Mouse (Mus musculus): ENCODE results near the gene Ykt6. TPM values are rescaled to one million over a fixed set of nuclear protein-coding genes. Genes with fewer than 3 reads are reported as not detected.

Gene Ykt6
- polyA plus RNA-seq, 1 experiment from 2014 or later, result 76.0 TPM

- H3K9me3 ChIP-seq, result no peaks in the 10 kb centered on the region
- WGBS, result 0% methylated on average over 2 of the region's 3 CpGs
- H3K27me3 ChIP-seq, result 0 out of 2 replicates have a peak, but pooled peaks cover 4% of the 10 kb centered on the region
- H3K4me1 ChIP-seq (replicated peaks), result peaks cover 14% of the 10 kb centered on the region
- ATAC-seq (ENCODE audit: low FRiP score), result no peak
- peaks cover 7% of the 10 kb centered on the region for H3K36me3 ChIP-seq
- no peak overlapping the region for H3K4me3 ChIP-seq
- H3K4me2 ChIP-seq, result no peak overlapping the region
- H3K9ac ChIP-seq, result no peak overlapping the region
- H3K27ac ChIP-seq, result no peak overlapping the region
Observed at GRCm38 (mm10) chr11:6016368-6016767, 60.9 kb downstream of the Ykt6 start.

- no peaks in the 10 kb centered on the region for H3K9me3 ChIP-seq
- no peak for ATAC-seq (ENCODE audit: low FRiP score)
- H3K4me3 ChIP-seq, result no peak overlapping the region
- 0 out of 2 replicates have a peak, but pooled peaks cover 4% of the 10 kb centered on the region for H3K27me3 ChIP-seq
- H3K4me2 ChIP-seq, result no peak overlapping the region
- peaks cover 3% of the 10 kb centered on the region for H3K36me3 ChIP-seq
- 65% methylated on average over 9 of the region's 9 CpGs for WGBS
- H3K4me1 ChIP-seq (replicated peaks), result peaks cover 18% of the 10 kb centered on the region
- no peak overlapping the region for H3K27ac ChIP-seq
- H3K9ac ChIP-seq, result no peak overlapping the region
Observed at GRCm38 (mm10) chr11:6016797-6017395, 61.4 kb downstream of the Ykt6 start.

Other genes starting within 250 kb of the Ykt6 start
- gene Mrps24, start 240.0 kb upstream of the Ykt6 start, polyA plus RNA-seq (2015; fragmentation: Nextera tagmentation; extraction: Ambion mirVana), result 171 and 172 TPM in 2 replicates
- 29.0 and 30.1 TPM in 2 replicates for gene Urgcp, start 193.3 kb upstream of the Ykt6 start, polyA plus RNA-seq (2015; fragmentation: Nextera tagmentation; extraction: Ambion mirVana)
- 142 and 149 TPM in 2 replicates for gene Dbnl, start 167.2 kb upstream of the Ykt6 start, polyA plus RNA-seq (2015; fragmentation: Nextera tagmentation; extraction: Ambion mirVana)
- 3.4 and 4.3 TPM in 2 replicates for gene Pgam2, start 152.0 kb upstream of the Ykt6 start, polyA plus RNA-seq (2015; fragmentation: Nextera tagmentation; extraction: Ambion mirVana)
- 5.3 and 6.6 TPM in 2 replicates for gene Polm, start 117.7 kb upstream of the Ykt6 start, polyA plus RNA-seq (2015; fragmentation: Nextera tagmentation; extraction: Ambion mirVana)
- gene Aebp1, start 93.7 kb upstream of the Ykt6 start, polyA plus RNA-seq (2015; fragmentation: Nextera tagmentation; extraction: Ambion mirVana), result 21.9 and 24.5 TPM in 2 replicates
- gene Pold2, start 77.4 kb upstream of the Ykt6 start, polyA plus RNA-seq (2015; fragmentation: Nextera tagmentation; extraction: Ambion mirVana), result 54.3 and 57.0 TPM in 2 replicates
- gene Myl7, start 56.9 kb upstream of the Ykt6 start, polyA plus RNA-seq (2015; fragmentation: Nextera tagmentation; extraction: Ambion mirVana), result 1.9 and 2.7 TPM in 2 replicates
- 4.2 and 6.1 TPM in 2 replicates for gene Gck, start 5.6 kb upstream of the Ykt6 start, polyA plus RNA-seq (2015; fragmentation: Nextera tagmentation; extraction: Ambion mirVana)
- gene Camk2b, start 110.7 kb downstream of the Ykt6 start, polyA plus RNA-seq (2015; fragmentation: Nextera tagmentation; extraction: Ambion mirVana), result 63.1 and 65.8 TPM in 2 replicates
- gene A730071L15Rik, start 244.3 kb downstream of the Ykt6 start, polyA plus RNA-seq (2015; fragmentation: Nextera tagmentation; extraction: Ambion mirVana), result 0.69 and 1.1 TPM in 2 replicates
- 61.5 and 64.7 TPM in 2 replicates for gene Nudcd3, start 244.7 kb downstream of the Ykt6 start, polyA plus RNA-seq (2015; fragmentation: Nextera tagmentation; extraction: Ambion mirVana)

Measured in hindbrain, embryonic 13.5 days (tissue).